Mouse (Mus musculus) limb, embryonic 14.5 days (tissue): ENCODE data around the gene Slc38a9. TPM values are rescaled to one million over a fixed set of nuclear protein-coding genes. Genes with fewer than 3 reads are reported as not detected.

Experiments used
- ATAC-seq: fragments of 200-750 bp; cut with Nextera tagmentation; 2 replicates; pipeline ENCODE4 v1.8.0; 2017; ENCODE audit warnings: low read depth, moderate number of reproducible peaks, moderate TSS enrichment; ENCODE audit not compliant: low FRiP score
- DNase-seq: peaks from one replicate; pipeline ENCODE4 v3.0.0-alpha.2; 2015; ENCODE audit warnings: low spot score
- H3K27ac ChIP-seq: fragments of 300-500 bp; sonication (generic); replicated peaks from 2 replicates; pipeline ENCODE4 v1.5.1; 2014; ENCODE audit warnings: low read depth, mild to moderate bottlenecking, low read length, moderate library complexity, mixed read lengths
- H3K27me3 ChIP-seq: fragments of 300-500 bp; sonication (generic); 2 replicates; pipeline ENCODE4 v1.6.1; 2014; ENCODE audit warnings: low read length, mixed read lengths; ENCODE audit not compliant: control insufficient read depth, insufficient read depth
- H3K36me3 ChIP-seq: fragments of 300-500 bp; sonication (generic); 2 replicates; pipeline ENCODE4 v1.6.1; 2014; ENCODE audit warnings: mild to moderate bottlenecking, low read length, moderate library complexity, mixed read lengths; ENCODE audit not compliant: control insufficient read depth, insufficient read depth
- H3K4me1 ChIP-seq: fragments of 300-500 bp; sonication (generic); 2 replicates; pipeline ENCODE4 v1.6.1; 2014; ENCODE audit warnings: antibody characterized with exemption, low read length, mixed read lengths; ENCODE audit not compliant: control insufficient read depth, insufficient read depth
- H3K4me2 ChIP-seq: fragments of 300-500 bp; sonication (generic); replicated peaks from 2 replicates; pipeline ENCODE4 v1.6.1; 2014; ENCODE audit warnings: low read depth, mild to moderate bottlenecking, low read length, moderate library complexity; ENCODE audit not compliant: severe bottlenecking
- H3K4me3 ChIP-seq: fragments of 300-500 bp; sonication (generic); replicated peaks from 2 replicates; pipeline ENCODE4 v1.5.1; 2014; ENCODE audit warnings: low read length
- H3K9ac ChIP-seq: fragments of 300-500 bp; sonication (generic); 2 replicates; pipeline ENCODE4 v1.6.1; 2014; ENCODE audit warnings: mild to moderate bottlenecking, low read depth, low read length, moderate library complexity; ENCODE audit not compliant: severe bottlenecking
- H3K9me3 ChIP-seq: fragments of 300-500 bp; sonication (generic); 2 replicates; pipeline ENCODE4 v1.6.1; 2016; ENCODE audit warnings: low read length; ENCODE audit not compliant: control insufficient read depth
- POLR2A ChIP-seq: fragments of 200-500 bp; IDR thresholded peaks from 2 replicates; pipeline ENCODE4 v1.8.0; 2012; ENCODE audit warnings: inconsistent platforms, mild to moderate bottlenecking, moderate library complexity, borderline replicate concordance; ENCODE audit not compliant: insufficient read depth, insufficient read length; ENCODE audit errors: extremely low read depth
- WGBS: fragments of 180-500 bp; shearing (Covaris S2); extraction: QIAGEN DNeasy Blood & Tissue Kit; methylation state at CpG from one replicate; pipeline ENCODE4 v1.1.7; 2014; 5-methylcytosine and 5-hydroxymethylcytosine counted together
- polyA plus RNA-seq, 2 experiments: library from polyadenylated mRNA; depleted of rRNA in 1 of 2; stranded (reverse) in 1 of 2; unstranded in 1 of 2; fragments of >200 nt; fragmentation: Nextera tagmentation in 1 of 2; extraction: Ambion mirVana in 1 of 2; gene quantifications; 2 replicates each; pipeline versions ENCODE4 v1.2.1 to v1.2.3; 2012 to 2014

Gene Slc38a9
- polyA plus RNA-seq, 2 experiments: 16.3 to 18.5 TPM

DNA sequence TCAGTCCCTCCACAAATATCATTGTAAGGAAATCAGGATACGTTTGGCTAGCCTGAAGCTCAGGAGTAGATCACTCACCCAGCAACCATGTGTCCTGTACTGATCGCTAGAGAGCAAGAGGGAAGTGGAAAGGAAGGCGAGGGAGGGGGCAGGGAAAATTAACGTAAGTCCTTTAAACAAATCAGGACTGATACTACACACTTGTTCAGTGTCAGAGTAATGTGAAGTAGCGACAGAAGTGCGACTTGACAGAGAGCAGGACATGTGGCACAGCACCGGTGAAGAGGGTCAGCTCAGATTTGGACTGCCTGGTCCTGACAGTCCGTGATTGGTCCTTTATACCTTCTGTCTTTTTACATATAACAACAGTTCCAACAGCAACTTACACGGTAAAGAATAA lies 6.7 kb downstream of the Slc38a9 start:
- WGBS: 69% methylated on average over 9 of the region's 9 CpGs
- no peak overlapping the region for H3K4me3 ChIP-seq
- no peaks in the 10 kb centered on the region for H3K4me1 ChIP-seq
- DNase-seq: no peak
- no peaks in the 10 kb centered on the region for H3K27me3 ChIP-seq
- H3K9me3 ChIP-seq: no peaks in the 10 kb centered on the region
- no peak overlapping the region for H3K4me2 ChIP-seq
- peaks cover 14% of the 10 kb centered on the region; the same call in 1 of the 2 replicates for H3K36me3 ChIP-seq
- no peak for TF ChIP-seq POLR2A
- ATAC-seq: no peak
- no peak overlapping the region for H3K27ac ChIP-seq
- H3K9ac ChIP-seq: no peak overlapping the region

DNA sequence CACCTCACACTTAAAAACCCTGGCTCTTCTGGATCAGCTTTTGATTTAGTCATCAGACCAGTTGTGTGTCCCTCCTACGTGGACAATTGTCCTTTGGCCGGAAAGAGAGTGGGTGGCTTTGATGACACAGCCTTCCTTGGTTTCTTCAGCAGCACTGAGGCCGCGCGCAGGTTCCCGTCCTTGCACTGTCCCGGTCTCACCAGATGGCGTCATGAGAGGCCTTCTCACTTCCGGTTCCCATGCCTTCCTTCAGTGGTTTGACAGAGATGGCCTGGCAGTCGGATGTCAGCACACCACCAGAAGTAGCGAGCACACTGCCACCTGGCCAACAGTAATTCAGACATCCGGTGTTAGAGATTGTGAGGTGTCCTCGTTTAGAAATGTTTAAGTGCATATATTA lies 11.2 kb downstream of the Slc38a9 start:
- no peaks in the 10 kb centered on the region for H3K9me3 ChIP-seq
- no peak for TF ChIP-seq POLR2A
- no peak overlapping the region for H3K9ac ChIP-seq
- H3K27me3 ChIP-seq: no peaks in the 10 kb centered on the region
- no peak overlapping the region for H3K4me2 ChIP-seq
- ATAC-seq (no peak), DNase-seq (no peak)
- WGBS: 70% methylated on average over 13 of the region's 13 CpGs
- H3K27ac ChIP-seq: no peak overlapping the region
- no peak overlapping the region for H3K4me3 ChIP-seq
- H3K4me1 ChIP-seq: 0 out of 2 replicates have a peak, but pooled peaks cover 2% of the 10 kb centered on the region
- peaks cover 14% of the 10 kb centered on the region; the same call in 1 of the 2 replicates for H3K36me3 ChIP-seq

DNA sequence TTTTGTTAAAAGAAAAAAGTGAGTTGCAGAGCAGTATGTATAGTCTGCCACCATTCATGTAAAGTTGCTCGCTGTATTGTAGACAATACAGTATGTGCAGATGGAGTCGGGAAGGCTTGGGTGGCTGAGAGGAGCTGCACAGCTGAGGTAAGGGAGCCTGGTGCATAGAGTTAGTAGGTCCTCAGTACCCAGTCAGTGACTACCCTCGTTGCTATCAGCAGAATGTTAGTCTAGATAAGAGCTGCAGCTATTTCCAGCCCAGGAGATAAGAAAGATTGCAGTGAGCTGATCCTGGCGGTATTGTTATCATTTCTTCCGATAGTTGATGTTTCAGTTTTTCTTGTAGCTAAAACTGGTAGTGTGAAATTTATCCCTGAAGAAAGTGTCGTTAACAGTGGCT lies 12.2 kb downstream of the Slc38a9 start:
- no peak overlapping the region for H3K4me2 ChIP-seq
- no peak for DNase-seq
- no peaks in the 10 kb centered on the region for H3K27me3 ChIP-seq
- no peak for TF ChIP-seq POLR2A
- peaks cover 14% of the 10 kb centered on the region; the same call in 1 of the 2 replicates for H3K36me3 ChIP-seq
- WGBS: 78% methylated on average over 6 of the region's 6 CpGs
- no peaks in the 10 kb centered on the region for H3K9me3 ChIP-seq
- H3K4me1 ChIP-seq: 0 out of 2 replicates have a peak, but pooled peaks cover 2% of the 10 kb centered on the region
- no peak overlapping the region for H3K27ac ChIP-seq
- no peak overlapping the region for H3K4me3 ChIP-seq
- no peak for ATAC-seq
- no peak overlapping the region for H3K9ac ChIP-seq

DNA sequence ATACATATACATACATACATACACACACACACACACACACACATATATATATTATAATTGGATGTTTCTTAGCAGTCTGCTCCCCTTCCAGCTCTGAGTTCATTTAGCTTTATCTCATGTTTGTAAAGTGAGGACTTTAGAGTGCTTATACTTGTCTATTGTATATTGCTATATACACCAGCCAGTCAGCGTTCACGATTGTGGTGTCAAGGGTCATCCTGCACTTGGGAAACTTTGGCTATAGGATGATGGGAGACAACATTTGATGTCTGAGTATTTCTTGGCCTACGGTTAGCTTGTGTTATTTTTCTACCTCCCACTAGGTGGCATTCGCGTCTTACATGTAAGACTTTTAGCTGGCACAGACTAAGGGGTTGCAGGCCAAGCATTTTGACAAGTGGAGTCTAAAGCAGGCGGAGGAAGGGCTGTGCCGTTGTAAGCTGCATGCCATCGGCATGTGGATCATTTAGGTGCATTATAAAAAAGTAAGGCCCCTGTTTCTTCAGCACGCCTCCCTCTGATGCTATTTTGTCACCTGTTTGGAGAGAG lies 13.4 kb downstream of the Slc38a9 start:
- 0 out of 2 replicates have a peak, but pooled peaks cover 2% of the 10 kb centered on the region for H3K4me1 ChIP-seq
- peaks cover 6% of the 10 kb centered on the region; the same call in 1 of the 2 replicates for H3K9me3 ChIP-seq
- no peak overlapping the region for H3K4me2 ChIP-seq
- ATAC-seq (peak; percentile 79), DNase-seq (peak; percentile 90)
- H3K9ac ChIP-seq: no peak overlapping the region
- no peaks in the 10 kb centered on the region for H3K27me3 ChIP-seq
- H3K4me3 ChIP-seq: no peak overlapping the region
- no peak overlapping the region for H3K27ac ChIP-seq
- TF ChIP-seq POLR2A: no peak
- peaks cover 14% of the 10 kb centered on the region; the same call in 1 of the 2 replicates for H3K36me3 ChIP-seq
- 8% methylated on average over 9 of the region's 9 CpGs for WGBS

DNA sequence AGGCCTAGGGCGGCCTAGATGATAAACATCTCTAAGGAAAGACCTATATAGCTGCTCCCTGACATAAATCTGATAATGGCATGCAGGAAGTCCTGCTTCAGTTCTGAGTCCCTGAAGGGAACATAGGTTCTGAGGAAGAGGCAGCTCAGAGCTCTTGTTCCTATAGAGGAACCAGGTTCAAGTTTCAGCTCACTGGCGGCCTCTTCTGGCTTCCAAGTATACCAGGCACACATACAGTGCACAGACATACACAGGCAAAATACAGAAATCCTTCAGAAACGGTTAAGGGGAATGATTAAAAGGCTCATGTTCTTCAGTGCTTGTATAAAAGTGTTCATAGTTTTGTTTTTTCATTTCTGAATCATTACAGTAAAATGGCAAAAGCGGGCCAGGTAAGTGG lies 17.6 kb downstream of the Slc38a9 start:
- H3K4me2 ChIP-seq: no peak overlapping the region
- TF ChIP-seq POLR2A: no peak
- no peak overlapping the region for H3K9ac ChIP-seq
- no peak overlapping the region for H3K4me3 ChIP-seq
- 0 out of 2 replicates have a peak, but pooled peaks cover 2% of the 10 kb centered on the region for H3K4me1 ChIP-seq
- H3K27ac ChIP-seq: no peak overlapping the region
- H3K27me3 ChIP-seq: no peaks in the 10 kb centered on the region
- H3K9me3 ChIP-seq: peaks cover 6% of the 10 kb centered on the region; the same call in 1 of the 2 replicates
- H3K36me3 ChIP-seq: no peaks in the 10 kb centered on the region; the same call in 1 of the 2 replicates
- ATAC-seq: no peak
- DNase-seq: no peak
- 87% methylated on average over 4 of the region's 4 CpGs for WGBS
